Mouse (Mus musculus) hindbrain, embryonic 10.5 days (tissue): Measurements from ENCODE around the gene Wipi2. TPM values are rescaled to one million over a fixed set of nuclear protein-coding genes. Genes with fewer than 3 reads are reported as not detected.

ENCODE experiments used
- DNase-seq: peaks from one replicate; pipeline ENCODE4 v3.0.0-alpha.2; 2017; ENCODE audit warnings: low spot score
- H3K27ac ChIP-seq: fragments of 300-500 bp; sonication (generic); 2 replicates; pipeline ENCODE4 v1.5.1; 2016; ENCODE audit warnings: mild to moderate bottlenecking, moderate library complexity
- H3K27me3 ChIP-seq: fragments of 300-500 bp; sonication (generic); 2 replicates; pipeline ENCODE4 v1.6.1; 2016; ENCODE audit warnings: mild to moderate bottlenecking; ENCODE audit not compliant: poor library complexity, insufficient read depth, severe bottlenecking
- H3K36me3 ChIP-seq: fragments of 300-500 bp; sonication (generic); 2 replicates; pipeline ENCODE4 v1.6.1; 2016; ENCODE audit warnings: mild to moderate bottlenecking, moderate library complexity
- H3K4me1 ChIP-seq: fragments of 300-500 bp; sonication (generic); replicated peaks from 2 replicates; pipeline ENCODE4 v1.6.1; 2016; ENCODE audit warnings: mild to moderate bottlenecking
- H3K4me3 ChIP-seq: fragments of 300-500 bp; sonication (generic); 2 replicates; pipeline ENCODE4 v1.5.1; 2016; ENCODE audit warnings: mild to moderate bottlenecking, moderate library complexity
- H3K9me3 ChIP-seq: fragments of 300-500 bp; sonication (generic); 2 replicates; pipeline ENCODE4 v1.6.1; 2016; ENCODE audit warnings: mild to moderate bottlenecking, moderate library complexity
- WGBS: fragments of 180-500 bp; shearing (Covaris S2); methylation state at CpG from one replicate; pipeline ENCODE4 v1.1.7; 2016; 5-methylcytosine and 5-hydroxymethylcytosine counted together
- polyA plus RNA-seq: library from polyadenylated mRNA; unstranded; fragments of >200 nt; fragmentation: Nextera tagmentation; extraction: Ambion mirVana; gene quantifications from 2 replicates; pipeline ENCODE4 v1.2.1, GENCODE M21; 2016

Gene Wipi2
- polyA plus RNA-seq, 1 experiment from 2014 or later: 55.6 TPM

DNA sequence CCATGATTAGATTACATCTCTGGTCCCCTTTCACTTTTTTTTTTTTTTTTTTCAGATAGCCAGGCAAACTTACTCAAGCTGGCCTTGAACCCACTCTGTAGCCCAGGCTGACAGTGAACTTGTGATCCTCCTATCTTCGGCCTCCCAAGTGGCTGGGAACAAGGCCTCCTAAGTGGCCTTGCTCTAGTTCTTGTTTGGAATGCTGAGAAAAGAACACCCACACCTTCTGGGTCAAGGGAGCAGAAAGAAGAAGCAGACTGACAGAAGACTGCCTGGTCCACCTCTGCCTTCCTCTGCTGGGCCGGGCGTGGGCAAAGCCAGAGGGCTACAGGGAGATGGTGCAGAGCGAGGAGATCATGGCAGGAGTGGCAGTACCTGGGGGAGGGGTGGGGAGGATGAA is 17.1 kb upstream of the Wipi2 start:
- H3K27me3 ChIP-seq: peaks cover 40% of the 10 kb centered on the region
- H3K4me3 ChIP-seq: no peak overlapping the region
- no peaks in the 10 kb centered on the region for H3K36me3 ChIP-seq
- 90% methylated on average over 4 of the region's 4 CpGs for WGBS
- H3K27ac ChIP-seq: no peak overlapping the region
- no peaks in the 10 kb centered on the region for H3K9me3 ChIP-seq
- peaks cover 12% of the 10 kb centered on the region for H3K4me1 ChIP-seq
- no peak for DNase-seq

DNA sequence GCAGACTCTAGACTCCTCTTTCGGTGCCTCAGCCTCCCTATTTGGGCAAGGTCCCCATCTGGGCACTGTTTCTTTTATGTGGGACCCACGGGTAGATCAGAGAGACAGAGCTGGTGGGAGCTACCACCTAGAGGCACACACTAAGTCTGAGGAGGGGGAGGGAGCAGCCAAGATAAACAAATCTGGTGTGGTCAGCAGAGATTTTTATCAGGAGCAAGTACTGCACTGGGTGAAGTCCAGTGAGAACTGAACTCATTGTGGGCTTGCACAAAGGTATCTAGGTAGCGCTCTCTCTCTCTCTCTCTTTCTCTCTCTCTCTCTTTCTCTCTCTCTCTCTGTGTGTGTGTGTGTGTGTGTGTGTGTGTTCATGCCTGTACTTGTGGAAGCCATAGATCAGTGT is 13.0 kb upstream of the Wipi2 start:
- 67% methylated on average over 3 of the region's 3 CpGs for WGBS
- Histone ChIP-seq H3K9me3 (no peaks in the 10 kb centered on the region), H3K27ac (no peak overlapping the region), H3K4me3 (no peak overlapping the region), H3K36me3 (no peaks in the 10 kb centered on the region), H3K4me1 (no peaks in the 10 kb centered on the region), H3K27me3 (peaks cover 7% of the 10 kb centered on the region)
- no peak for DNase-seq

DNA sequence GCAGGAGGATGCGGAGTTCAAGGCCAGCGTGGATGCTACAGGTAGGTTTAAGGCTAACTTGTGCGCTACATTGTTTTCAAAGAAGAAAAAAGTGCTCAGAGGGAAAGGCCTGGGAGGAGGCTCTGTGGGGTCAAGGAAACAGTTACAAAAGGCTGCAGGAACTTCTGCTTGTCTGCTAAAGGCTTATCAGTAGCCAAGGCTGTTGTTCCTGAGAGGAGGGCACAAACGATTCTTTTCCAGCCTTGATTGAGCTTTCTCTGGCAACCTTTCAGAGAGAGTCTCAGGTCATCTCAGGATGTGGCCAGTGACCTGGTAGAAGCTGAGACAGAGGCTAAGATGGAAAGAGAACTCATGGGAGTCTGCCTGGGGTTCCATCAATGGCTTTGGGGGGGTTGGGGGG is 11.9 kb upstream of the Wipi2 start:
- H3K9me3 ChIP-seq: no peaks in the 10 kb centered on the region
- DNase-seq: no peak
- 87% methylated on average over 4 of the region's 4 CpGs for WGBS
- no peak overlapping the region for H3K4me3 ChIP-seq
- H3K27me3 ChIP-seq: no peaks in the 10 kb centered on the region
- H3K27ac ChIP-seq: no peak overlapping the region
- H3K36me3 ChIP-seq: no peaks in the 10 kb centered on the region
- H3K4me1 ChIP-seq: no peaks in the 10 kb centered on the region

DNA sequence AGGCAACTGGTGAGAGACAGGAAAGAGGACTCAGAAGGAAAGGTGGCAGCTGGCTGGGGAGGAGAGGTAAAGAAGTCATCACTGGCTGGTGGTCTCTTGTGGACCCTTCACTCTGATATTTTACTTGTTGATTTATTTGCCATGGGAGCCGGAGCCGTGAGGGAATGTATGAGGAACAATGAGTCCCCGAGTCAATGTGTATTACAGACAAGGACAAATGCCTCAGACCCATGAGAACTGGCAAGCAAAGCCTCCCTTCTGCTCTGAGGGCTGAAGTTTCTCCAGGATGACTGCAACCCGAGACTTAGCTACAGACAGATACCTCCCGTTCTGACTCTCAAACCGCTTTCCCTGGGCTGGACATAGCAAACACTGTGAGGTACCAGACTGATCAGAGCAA is 11.2 kb upstream of the Wipi2 start:
- 76% methylated on average over 6 of the region's 6 CpGs for WGBS
- no peaks in the 10 kb centered on the region for H3K36me3 ChIP-seq
- no peaks in the 10 kb centered on the region for H3K4me1 ChIP-seq
- H3K9me3 ChIP-seq: no peaks in the 10 kb centered on the region
- no peak for DNase-seq
- H3K27me3 ChIP-seq: no peaks in the 10 kb centered on the region
- H3K4me3 ChIP-seq: no peak overlapping the region
- no peak overlapping the region for H3K27ac ChIP-seq

DNA sequence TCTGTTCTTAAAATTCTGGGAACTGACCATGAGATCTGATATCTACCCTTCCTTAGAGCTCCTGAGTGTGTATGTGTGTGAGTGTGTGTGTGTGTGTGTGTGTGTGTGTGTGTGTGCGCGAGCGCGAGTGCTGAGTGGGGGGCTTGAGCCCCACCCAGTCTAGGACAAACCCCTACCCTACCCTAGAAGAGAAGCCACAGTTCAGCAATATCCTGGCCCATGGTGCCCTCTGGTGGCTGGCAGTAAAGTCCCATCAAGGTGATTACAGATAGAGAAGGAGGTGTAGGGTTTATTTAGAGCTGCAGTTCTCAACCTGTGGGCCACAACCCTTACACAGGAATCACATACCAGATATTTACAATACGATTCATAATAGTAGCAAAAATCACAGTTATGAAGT is 7.6 kb upstream of the Wipi2 start:
- Histone ChIP-seq H3K4me3 (no peak overlapping the region), H3K27ac (no peak overlapping the region), H3K9me3 (no peaks in the 10 kb centered on the region), H3K36me3 (no peaks in the 10 kb centered on the region), H3K4me1 (no peaks in the 10 kb centered on the region), H3K27me3 (no peaks in the 10 kb centered on the region)
- WGBS: 15% methylated on average over 5 of the region's 5 CpGs
- peak; percentile 64 for DNase-seq

DNA sequence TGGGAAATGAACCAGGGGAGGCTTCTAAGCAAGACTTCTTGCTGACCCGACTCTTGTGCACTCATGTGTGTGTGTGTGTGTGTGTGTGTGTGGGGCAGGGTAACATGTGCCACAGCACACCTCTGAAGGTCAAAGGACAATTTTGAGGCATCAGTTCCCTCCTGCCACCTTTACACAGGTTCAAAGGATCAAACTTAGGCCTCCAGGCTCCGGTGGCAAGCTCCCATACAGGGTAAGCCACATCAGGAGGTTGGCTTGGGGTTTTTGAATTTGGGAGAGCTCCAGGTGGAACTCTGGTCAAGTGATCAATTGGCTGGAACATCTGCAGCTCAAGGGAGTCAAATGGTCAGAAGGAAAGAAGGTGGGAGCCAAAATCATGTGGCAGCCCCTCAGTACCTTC is 6.1 kb upstream of the Wipi2 start:
- WGBS: 73% methylated on average over 2 of the region's 2 CpGs
- H3K27me3 ChIP-seq: no peaks in the 10 kb centered on the region; the same call in 1 of the 2 replicates
- no peak overlapping the region for H3K27ac ChIP-seq
- no peak overlapping the region for H3K4me3 ChIP-seq
- no peak for DNase-seq
- no peaks in the 10 kb centered on the region for H3K36me3 ChIP-seq
- no peaks in the 10 kb centered on the region for H3K9me3 ChIP-seq
- H3K4me1 ChIP-seq: no peaks in the 10 kb centered on the region

DNA sequence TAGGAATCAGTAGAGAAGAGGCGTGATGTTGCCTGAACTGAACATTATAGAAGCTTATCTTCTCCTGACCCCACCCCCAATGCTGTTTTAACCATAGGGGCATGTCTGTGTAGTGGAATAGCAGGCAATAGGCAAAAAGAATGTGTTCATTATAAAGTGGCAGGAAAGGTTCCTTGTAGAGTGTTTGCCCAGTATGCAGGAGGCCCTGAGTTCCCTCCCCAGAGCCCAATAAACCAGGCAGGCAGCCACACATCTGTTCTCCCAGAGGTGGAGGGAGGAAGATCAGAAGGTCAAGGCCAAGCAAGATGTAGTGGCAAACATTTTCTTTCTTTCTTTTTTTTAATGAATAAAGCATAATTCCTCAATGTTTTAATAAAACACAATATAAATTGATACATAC is 5.4 kb upstream of the Wipi2 start:
- Histone ChIP-seq H3K27me3 (no peaks in the 10 kb centered on the region; the same call in 1 of the 2 replicates), H3K9me3 (no peaks in the 10 kb centered on the region), H3K27ac (no peak overlapping the region), H3K4me3 (no peak overlapping the region), H3K36me3 (no peaks in the 10 kb centered on the region), H3K4me1 (no peaks in the 10 kb centered on the region)
- 67% methylated on average over 1 of the region's 1 CpGs for WGBS
- no peak for DNase-seq

DNA sequence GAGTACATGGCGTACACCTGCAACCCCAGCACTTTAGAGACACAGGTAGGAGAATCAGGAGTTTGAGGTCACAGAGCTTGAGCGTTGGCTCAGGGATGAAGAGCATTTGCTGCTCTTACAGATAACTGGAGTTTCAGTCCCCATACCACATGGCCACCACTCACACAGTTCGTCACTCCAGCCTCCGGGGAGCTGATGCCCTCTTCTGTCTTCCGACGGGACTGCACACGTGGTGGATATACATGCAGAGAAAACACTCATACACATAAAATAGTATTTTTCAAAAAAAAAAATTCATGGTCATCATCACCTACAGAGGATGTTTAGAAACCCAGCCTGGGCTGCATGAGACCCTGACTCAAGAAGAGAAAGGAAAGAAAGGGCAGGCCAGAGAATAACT is 4.4 kb upstream of the Wipi2 start:
- 89% methylated on average over 7 of the region's 7 CpGs for WGBS
- 0 out of 2 replicates have a peak, but pooled peaks cover 3% of the 10 kb centered on the region for H3K4me1 ChIP-seq
- no peak overlapping the region for H3K27ac ChIP-seq
- no peak for DNase-seq
- H3K9me3 ChIP-seq: no peaks in the 10 kb centered on the region
- no peak overlapping the region for H3K4me3 ChIP-seq
- no peaks in the 10 kb centered on the region; the same call in 1 of the 2 replicates for H3K27me3 ChIP-seq
- no peaks in the 10 kb centered on the region for H3K36me3 ChIP-seq

DNA sequence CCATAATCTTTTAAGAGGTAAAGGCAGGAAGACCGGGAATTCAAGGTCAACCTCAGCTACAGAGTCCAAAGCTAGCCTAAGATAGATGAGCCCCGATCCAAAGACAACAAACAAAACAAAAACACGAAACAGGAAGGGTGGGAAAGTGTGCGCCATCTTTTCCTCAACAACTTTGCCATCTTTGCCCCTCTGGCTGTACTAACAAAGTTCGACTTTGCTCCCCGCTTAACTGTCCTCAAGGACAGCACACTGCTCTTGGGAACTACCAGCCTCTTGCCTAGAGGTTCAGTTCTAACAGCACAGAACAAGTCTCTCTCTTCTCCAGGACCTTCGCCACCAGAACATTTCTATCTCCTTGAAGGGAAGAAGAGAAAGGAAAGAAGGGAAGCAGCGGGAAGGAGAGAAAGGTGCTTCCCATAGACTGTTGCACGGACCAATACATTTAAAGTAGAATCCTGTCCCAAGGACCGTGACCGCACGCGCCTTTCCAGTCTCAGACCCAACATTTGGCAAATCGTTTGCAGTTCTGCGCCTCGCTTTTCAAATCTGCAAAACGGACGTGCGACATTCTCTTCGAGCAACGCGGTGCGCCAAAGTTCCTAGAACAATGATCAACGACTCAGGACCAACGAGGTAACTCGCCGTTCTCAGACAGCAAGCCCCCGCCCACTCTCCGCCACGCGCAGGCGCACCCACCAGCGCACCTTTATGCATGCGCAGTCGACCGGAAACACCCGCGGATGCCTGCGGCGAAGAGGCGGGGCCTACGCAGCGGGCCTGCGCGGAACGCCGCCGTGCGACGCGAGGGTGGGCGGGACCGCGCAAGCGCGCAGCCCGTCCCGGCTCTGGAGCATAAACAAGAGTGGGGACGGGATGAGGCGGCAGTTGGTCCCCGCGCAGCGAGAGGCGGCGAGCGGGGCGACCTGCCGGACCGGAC is 1.5 kb downstream of the Wipi2 start:
- WGBS: under 1% methylated on average over 69 of the region's 69 CpGs
- peaks cover 25% of the 10 kb centered on the region for H3K4me1 ChIP-seq
- H3K27me3 ChIP-seq: no peaks in the 10 kb centered on the region; the same call in 1 of the 2 replicates
- H3K36me3 ChIP-seq: peaks cover 32% of the 10 kb centered on the region
- peak overlapping the region; percentile 92 for H3K27ac ChIP-seq
- H3K4me3 ChIP-seq: peak overlapping the region; percentile 99
- H3K9me3 ChIP-seq: no peaks in the 10 kb centered on the region
- DNase-seq: peak; percentile 99

DNA sequence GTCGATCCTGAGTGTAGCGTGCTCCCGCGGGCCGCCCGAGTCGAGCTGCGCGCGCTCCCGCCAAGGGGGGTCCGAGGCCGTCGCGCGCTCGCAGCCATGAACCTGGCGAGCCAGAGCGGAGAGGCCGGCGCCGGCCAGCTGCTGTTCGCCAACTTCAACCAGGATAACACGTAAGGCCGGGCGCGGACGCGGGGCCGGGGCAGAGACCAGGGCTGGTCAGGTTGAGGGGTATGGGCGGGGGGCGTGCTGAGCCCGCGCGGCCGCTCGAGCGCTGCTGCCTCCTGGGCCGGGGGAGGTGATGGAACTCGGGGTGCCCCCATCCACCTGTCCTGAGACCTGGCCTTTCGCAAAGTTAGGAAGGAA is 2.1 kb downstream of the Wipi2 start:
- H3K36me3 ChIP-seq: peaks cover 38% of the 10 kb centered on the region
- peaks cover 25% of the 10 kb centered on the region for H3K4me1 ChIP-seq
- H3K9me3 ChIP-seq: no peaks in the 10 kb centered on the region
- no peaks in the 10 kb centered on the region; the same call in 1 of the 2 replicates for H3K27me3 ChIP-seq
- peak overlapping the region; percentile 99 for H3K4me3 ChIP-seq
- no peak for DNase-seq
- H3K27ac ChIP-seq: peak overlapping the region; percentile 92
- under 1% methylated on average over 41 of the region's 41 CpGs for WGBS

DNA sequence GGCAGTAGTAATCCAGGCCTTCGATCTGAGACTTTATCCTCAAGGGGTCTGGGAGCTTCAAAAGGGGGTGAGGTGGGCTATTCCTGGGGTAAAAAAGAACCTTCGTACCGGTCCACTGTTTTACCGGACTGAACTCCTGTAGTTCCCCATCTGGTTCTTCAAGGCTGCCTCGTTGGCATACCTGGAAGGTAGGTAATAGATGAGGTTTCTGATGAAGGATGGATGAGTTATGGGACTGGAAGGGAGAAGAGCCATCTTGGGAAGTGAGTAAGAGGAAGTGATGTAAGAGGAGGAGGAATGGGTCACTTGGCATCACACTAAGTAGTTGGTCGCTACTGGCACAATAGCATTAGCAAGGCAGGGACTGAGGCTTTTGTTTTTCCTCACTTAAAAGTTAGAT is 2.7 kb downstream of the Wipi2 start:
- H3K4me3 ChIP-seq: peak overlapping the region; percentile 99
- H3K27ac ChIP-seq: peak overlapping the region; percentile 92
- peaks cover 43% of the 10 kb centered on the region for H3K36me3 ChIP-seq
- no peak for DNase-seq
- WGBS: 11% methylated on average over 6 of the region's 6 CpGs
- H3K27me3 ChIP-seq: no peaks in the 10 kb centered on the region; the same call in 1 of the 2 replicates
- peaks cover 25% of the 10 kb centered on the region for H3K4me1 ChIP-seq
- H3K9me3 ChIP-seq: no peaks in the 10 kb centered on the region

DNA sequence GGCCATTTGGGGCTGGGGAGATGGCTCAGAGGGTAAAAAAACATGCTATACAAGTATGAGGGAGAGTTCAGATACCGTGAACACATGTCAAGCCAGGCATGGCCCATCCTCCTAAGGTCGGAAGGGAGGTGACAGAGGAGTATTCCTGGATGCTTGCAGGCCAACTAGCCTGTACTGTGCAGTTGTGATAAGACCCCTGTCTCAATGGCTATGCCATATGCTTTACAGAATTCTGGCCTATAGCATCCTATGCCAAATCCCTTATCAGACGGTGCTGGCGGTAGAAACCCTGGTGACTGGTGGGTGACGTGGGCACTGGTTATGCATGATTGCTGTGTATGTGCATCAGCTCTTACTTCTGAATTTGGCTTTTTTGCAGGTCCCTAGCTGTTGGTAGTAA is 10.3 kb downstream of the Wipi2 start:
- no peak for DNase-seq
- H3K9me3 ChIP-seq: no peaks in the 10 kb centered on the region
- H3K36me3 ChIP-seq: peaks cover 95% of the 10 kb centered on the region
- H3K4me1 ChIP-seq: peaks cover 7% of the 10 kb centered on the region; the same call in 1 of the 2 replicates
- 94% methylated on average over 5 of the region's 5 CpGs for WGBS
- H3K27ac ChIP-seq: no peak overlapping the region
- no peak overlapping the region for H3K4me3 ChIP-seq
- H3K27me3 ChIP-seq: no peaks in the 10 kb centered on the region

DNA sequence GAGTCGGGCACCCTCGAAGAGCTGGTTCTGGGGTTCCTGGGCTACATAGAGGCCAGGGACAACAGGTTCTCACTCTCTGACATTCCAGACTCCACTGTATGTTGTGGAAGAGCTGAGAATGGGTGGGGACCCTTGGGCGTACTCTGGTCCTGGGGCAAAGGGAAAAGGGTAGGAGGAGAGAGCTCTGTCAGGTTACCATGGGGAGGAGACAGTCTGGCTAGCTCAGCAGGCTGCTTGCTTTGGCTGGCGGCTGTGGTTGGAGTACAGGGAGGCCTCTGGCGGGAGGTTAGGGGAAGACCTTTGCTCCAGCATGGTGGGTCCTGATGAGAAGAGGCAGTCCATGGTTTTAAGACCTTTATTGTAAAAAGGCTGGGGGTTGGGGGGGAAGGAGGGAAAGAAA is 12.6 kb downstream of the Wipi2 start:
- H3K27me3 ChIP-seq: no peaks in the 10 kb centered on the region
- 78% methylated on average over 5 of the region's 5 CpGs for WGBS
- no peak overlapping the region for H3K4me3 ChIP-seq
- H3K4me1 ChIP-seq: peaks cover 7% of the 10 kb centered on the region; the same call in 1 of the 2 replicates
- H3K27ac ChIP-seq: no peak overlapping the region
- no peaks in the 10 kb centered on the region for H3K9me3 ChIP-seq
- H3K36me3 ChIP-seq: peaks cover 91% of the 10 kb centered on the region
- DNase-seq: no peak
